Mouse (Mus musculus) thymus, adult 2 months (tissue): ENCODE results near the gene Snx11. TPM values are rescaled to one million over a fixed set of nuclear protein-coding genes. Genes with fewer than 3 reads are reported as not detected.

Source experiments
- DNase-seq: peaks from one replicate; pipeline ENCODE4 v3.0.0; 2021
- H3K27ac ChIP-seq: fragments of 200-500 bp; 2 replicates; pipeline ENCODE4 v1.5.1; 2012; ENCODE audit warnings: low read length, control low read depth; ENCODE audit not compliant: control insufficient read depth, insufficient read depth
- H3K27me3 ChIP-seq: fragments of 200-500 bp; 2 replicates; pipeline ENCODE4 v1.6.1; 2012; ENCODE audit warnings: mild to moderate bottlenecking, low read length, moderate library complexity, mixed read lengths; ENCODE audit not compliant: control insufficient read depth, insufficient read depth
- H3K36me3 ChIP-seq: fragments of 200-500 bp; 2 replicates; pipeline ENCODE4 v1.6.1; 2012; ENCODE audit warnings: mild to moderate bottlenecking, low read length, moderate library complexity; ENCODE audit not compliant: control insufficient read depth, insufficient read depth
- H3K4me1 ChIP-seq: fragments of 200-500 bp; replicated peaks from 2 replicates; pipeline ENCODE4 v1.6.1; 2012; ENCODE audit warnings: low read length; ENCODE audit not compliant: control insufficient read depth, insufficient read depth
- H3K4me3 ChIP-seq: fragments of 200-500 bp; 2 replicates; pipeline ENCODE4 v1.5.1; 2012; ENCODE audit warnings: mild to moderate bottlenecking, low read length, control low read depth, moderate library complexity; ENCODE audit not compliant: control insufficient read depth, insufficient read depth
- CTCF ChIP-seq: fragments of 200-500 bp; IDR thresholded peaks from 2 replicates; pipeline ENCODE4 v1.5.1; 2012; ENCODE audit warnings: mild to moderate bottlenecking, control low read depth, low read length, moderate library complexity, borderline replicate concordance; ENCODE audit not compliant: control insufficient read depth, poor library complexity, insufficient read depth; ENCODE audit errors: extremely low read depth
- POLR2A ChIP-seq: fragments of 200-500 bp; IDR thresholded peaks from 2 replicates; pipeline ENCODE4 v1.6.1; 2012; ENCODE audit warnings: mild to moderate bottlenecking, low read length, control low read depth, moderate library complexity; ENCODE audit not compliant: control insufficient read depth, poor library complexity, insufficient read depth; ENCODE audit errors: extremely low read depth
- WGBS: fragments of 180-500 bp; shearing (Covaris S2); methylation state at CpG from one replicate; pipeline ENCODE4 v1.1.7; 2018; 5-methylcytosine and 5-hydroxymethylcytosine counted together
- polyA plus RNA-seq: library from polyadenylated mRNA; depleted of rRNA; stranded (reverse); fragments of >200 nt; gene quantifications from 2 replicates; pipeline ENCODE4 v1.2.3, GENCODE M21; 2012; rRNA removed

Gene Snx11
- 25.0 and 26.2 TPM in 2 replicates for polyA plus RNA-seq

GRCm38 (mm10) chr11:96776968-96777962 lies at the start of gene Snx11:
TSS of gene Snx11 (minus strand) at chr11:96777559.
- peaks cover 7% of the 10 kb centered on the region for H3K4me1 ChIP-seq
- TF ChIP-seq POLR2A: peak; percentile 73
- peak; percentile 74; the same call in 1 of the 2 replicates for TF ChIP-seq CTCF
- H3K36me3 ChIP-seq: no peaks in the 10 kb centered on the region
- peak; percentile 98 for DNase-seq
- H3K4me3 ChIP-seq: peak within 1 kb of the TSS; percentile 52
- no peak within 1 kb of the TSS for H3K27ac ChIP-seq
- no peaks in the 10 kb centered on the region for H3K27me3 ChIP-seq
- 2% methylated on average over 59 of the region's 59 CpGs for WGBS

- Histone ChIP-seq H3K4me3 (no peak overlapping the region), H3K27me3 (no peaks in the 10 kb centered on the region), H3K4me1 (peaks cover 22% of the 10 kb centered on the region), H3K27ac (no peak overlapping the region), H3K36me3 (peaks cover 6% of the 10 kb centered on the region)
- DNase-seq: no peak
- no peak for TF ChIP-seq CTCF
- TF ChIP-seq POLR2A: no peak
- 96% methylated on average over 2 of the region's 2 CpGs for WGBS
Observed at GRCm38 (mm10) chr11:96826481-96826880, 49.1 kb upstream of the Snx11 start.

DNA sequence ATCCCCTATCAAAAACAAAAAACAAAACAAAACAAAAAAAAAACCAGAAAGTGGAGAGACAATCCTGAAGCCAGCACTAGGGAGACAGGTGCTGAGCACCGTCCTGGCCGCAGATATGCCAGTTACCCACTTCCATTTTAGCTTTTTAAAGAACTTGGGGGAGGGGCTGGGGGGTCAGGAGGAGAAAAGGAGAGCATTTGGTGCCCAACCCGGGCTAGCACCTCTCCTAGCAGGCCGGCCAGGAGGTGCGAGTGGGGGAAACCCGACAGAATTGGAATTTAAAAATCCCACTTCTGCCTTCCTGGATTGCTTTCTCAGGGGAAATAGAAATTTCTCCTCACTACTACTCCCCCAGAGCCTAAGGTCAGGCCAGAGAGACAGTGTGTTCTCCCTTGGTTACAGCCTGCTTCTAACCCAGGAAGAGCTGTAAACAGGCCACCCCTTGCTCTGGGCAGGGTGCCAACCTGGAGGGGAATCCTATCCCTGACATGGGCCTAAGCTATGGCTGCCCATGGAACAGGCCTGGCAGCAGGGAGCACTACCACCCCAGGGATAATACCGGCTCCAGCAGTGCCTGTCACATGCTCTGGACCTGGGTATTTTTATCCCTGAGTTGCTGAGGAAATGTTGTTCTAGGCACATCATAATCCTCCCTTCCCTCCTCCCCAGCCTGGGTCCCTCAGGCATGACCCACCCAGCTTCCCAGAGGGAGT lies 47.6 kb upstream of the Snx11 start:
- Histone ChIP-seq H3K27me3 (no peaks in the 10 kb centered on the region), H3K36me3 (peaks cover 21% of the 10 kb centered on the region), H3K4me3 (no peak overlapping the region), H3K4me1 (peaks cover 22% of the 10 kb centered on the region), H3K27ac (peak overlapping the region; percentile 26)
- 68% methylated on average over 7 of the region's 7 CpGs for WGBS
- no peak for DNase-seq
- no peak for TF ChIP-seq CTCF
- TF ChIP-seq POLR2A: no peak

GRCm38 (mm10) chr11:96823880-96824782 lies 46.8 kb upstream of the Snx11 start:
- TF ChIP-seq CTCF: peak; percentile 67; the same call in 1 of the 2 replicates
- peak; percentile 45; the same call in 1 of the 2 replicates for TF ChIP-seq POLR2A
- peaks cover 29% of the 10 kb centered on the region for H3K36me3 ChIP-seq
- peak overlapping the region; percentile 43 for H3K4me3 ChIP-seq
- no peaks in the 10 kb centered on the region for H3K27me3 ChIP-seq
- peak; percentile 89 for DNase-seq
- 3% methylated on average over 25 of the region's 26 CpGs for WGBS
- peak overlapping the region; percentile 26 for H3K27ac ChIP-seq
- H3K4me1 ChIP-seq: peaks cover 20% of the 10 kb centered on the region

DNA sequence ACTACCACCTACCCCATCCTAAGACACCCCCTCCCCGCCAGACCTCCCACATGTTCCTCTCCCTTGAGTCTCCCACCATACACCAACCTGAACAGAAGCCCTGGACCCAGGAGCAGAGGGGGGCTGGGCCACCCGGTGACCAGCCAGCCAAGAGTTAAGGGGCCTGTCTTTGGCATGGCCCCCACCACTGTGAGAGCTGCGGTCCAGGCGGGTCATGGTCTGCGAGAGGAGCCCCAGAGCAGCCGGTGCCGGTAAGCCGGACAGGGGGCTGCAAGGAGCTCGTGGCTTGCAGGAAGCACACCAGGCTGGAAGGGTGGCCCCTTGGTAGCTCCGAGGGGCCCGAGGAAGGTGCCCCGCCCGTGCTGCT lies 46.1 kb upstream of the Snx11 start:
- peak overlapping the region; percentile 43 for H3K4me3 ChIP-seq
- DNase-seq: no peak
- peaks cover 17% of the 10 kb centered on the region for H3K4me1 ChIP-seq
- TF ChIP-seq CTCF: no peak
- no peak for TF ChIP-seq POLR2A
- H3K36me3 ChIP-seq: peaks cover 36% of the 10 kb centered on the region
- no peaks in the 10 kb centered on the region for H3K27me3 ChIP-seq
- 9% methylated on average over 13 of the region's 13 CpGs for WGBS
- H3K27ac ChIP-seq: no peak overlapping the region
